Mouse (Mus musculus): Measurements from ENCODE around the gene Brd2.

The Brd2 gene

DNA sequence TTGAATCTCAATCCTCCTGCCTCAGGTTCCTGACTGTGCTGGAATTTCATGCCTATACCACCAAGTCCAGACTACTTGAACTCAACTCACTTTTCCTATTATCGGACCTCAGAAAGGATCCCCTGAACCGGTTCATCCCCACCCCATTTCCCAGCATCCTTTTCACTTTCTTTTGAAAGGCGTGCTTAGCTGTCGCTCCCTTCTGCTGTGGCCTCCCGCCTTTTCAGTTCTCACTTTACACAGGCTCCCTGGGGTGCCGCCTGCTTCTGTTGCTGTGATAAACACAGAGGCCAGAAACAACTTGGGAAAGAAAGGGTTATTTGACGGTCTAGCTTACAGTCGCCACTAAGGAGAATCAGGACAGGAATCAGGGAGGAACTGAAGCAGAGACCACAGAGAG, 39.3 kb downstream of the Brd2 start:
- DNase-seq (ENCODE audit: low spot score) = no peak

DNA sequence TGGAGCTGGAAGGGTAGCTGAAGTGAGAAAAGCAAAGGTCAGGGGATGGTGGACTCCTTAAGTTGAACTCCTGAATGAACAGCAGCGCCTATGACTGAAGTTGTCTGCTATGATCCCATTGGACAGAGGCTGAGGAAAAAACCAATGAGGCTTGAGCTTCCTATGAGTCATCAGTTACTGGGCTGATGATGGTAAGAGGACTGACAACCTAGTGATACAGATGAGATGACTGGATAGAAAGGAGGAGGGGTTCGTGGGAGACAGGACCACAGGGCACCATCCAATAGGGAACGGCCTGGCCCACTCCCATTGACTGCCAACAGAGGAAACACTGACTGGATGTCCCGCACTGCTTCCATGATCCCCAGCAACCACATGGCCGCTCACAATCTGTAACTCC, 42.8 kb downstream of the Brd2 start:
- no peak for DNase-seq (ENCODE audit: low spot score)

DNA sequence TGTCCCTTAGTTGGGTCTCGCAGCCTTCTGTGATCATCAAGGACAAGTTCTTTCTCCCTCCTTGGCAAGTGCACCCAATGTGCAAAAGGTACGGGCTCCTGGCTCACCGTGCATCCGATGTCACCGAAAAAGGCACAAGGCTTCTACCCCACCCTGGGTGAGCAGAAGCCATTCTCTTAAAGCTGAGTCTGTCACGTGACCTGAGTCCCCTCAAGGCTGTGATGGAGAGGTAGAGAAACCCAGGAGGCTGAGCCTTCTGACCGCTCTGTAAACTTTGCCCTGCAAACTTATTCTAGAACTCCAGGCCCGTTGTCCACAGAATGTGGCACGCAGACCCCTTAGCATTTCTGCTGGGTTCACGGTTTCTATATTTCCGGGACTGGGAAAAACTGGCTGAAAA, 43.4 kb downstream of the Brd2 start:
- DNase-seq (ENCODE audit: low spot score) = no peak

DNA sequence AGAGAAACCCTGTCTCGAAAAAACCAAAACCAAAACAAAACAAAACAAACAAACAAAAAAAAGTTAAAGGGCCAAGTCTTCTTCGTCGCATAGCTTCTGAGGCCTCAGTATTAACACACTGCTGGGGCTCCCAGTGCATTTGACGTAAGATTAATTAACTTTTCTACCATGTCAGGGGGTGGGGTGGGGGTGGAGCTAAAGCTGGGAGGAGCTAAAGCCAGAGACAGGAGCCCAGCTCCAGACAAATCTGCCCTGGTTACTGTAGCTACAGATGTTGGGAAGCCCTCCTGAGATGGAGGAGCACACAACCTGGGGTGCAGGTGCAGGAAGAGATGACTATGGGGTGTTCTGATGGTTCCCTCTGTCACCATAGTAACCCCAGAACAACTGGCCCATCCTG, 44.3 kb downstream of the Brd2 start:
- no peak for DNase-seq (ENCODE audit: low spot score)

DNA sequence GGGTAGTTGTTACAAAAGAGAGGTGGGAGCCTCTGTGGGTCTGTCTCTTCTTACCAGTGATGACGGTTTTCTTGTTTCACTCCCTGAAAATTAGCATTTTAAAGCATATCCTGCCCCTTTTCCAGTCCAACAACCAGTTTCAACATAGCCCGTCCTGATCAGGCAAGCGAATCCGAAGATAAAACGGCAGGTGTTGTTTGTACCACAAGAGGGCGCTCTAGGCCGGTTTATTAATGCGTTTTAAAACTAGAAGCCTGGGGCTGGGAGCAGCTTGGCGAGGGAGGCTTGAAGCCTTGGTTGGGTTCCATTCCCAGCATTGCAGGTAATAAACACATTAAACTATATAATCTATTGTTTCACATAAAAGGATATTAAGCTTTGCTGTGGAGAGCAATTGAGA, 44.9 kb downstream of the Brd2 start:
- DNase-seq (ENCODE audit: low spot score) = no peak

DNA sequence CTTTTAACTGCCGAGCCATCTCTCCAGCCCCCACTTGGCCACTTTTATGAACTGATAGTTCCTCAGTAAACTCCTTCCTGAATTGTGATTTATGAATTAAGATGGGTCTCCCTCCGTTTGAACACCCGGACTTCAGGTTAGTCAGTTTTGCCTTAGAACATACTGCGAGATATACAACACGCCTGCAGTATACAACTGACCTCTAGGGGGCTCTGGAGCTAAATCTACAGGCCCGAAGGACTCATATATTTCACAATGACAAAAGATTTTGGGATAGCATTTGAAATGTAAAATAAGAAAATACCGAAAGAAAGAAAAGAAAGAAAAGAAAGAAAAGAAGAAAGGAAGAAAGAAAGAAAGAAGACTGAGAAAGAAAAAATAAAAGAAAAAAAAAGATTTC, 47.2 kb downstream of the Brd2 start:
- DNase-seq (ENCODE audit: low spot score) = no peak

DNA sequence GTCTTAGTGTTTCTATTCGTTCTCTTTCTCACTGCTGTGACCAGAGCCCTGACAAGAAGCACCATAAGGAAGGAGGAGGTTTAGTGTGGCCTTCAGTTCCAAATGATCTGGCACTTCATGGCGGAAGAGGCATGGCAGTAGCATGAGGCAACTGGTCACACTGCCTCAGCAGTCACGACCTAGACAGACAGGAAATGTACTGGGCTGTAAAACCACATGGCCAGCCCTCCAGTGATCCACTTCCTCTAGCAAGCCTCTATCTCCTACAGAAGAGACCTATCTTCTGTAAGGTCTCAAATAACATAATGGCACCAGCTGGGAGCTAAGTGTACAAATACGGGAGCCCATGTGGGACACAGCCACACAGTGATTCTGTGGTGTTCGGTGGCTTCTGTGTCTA, 50.3 kb downstream of the Brd2 start:
- no peak for DNase-seq (ENCODE audit: low spot score)

DNA sequence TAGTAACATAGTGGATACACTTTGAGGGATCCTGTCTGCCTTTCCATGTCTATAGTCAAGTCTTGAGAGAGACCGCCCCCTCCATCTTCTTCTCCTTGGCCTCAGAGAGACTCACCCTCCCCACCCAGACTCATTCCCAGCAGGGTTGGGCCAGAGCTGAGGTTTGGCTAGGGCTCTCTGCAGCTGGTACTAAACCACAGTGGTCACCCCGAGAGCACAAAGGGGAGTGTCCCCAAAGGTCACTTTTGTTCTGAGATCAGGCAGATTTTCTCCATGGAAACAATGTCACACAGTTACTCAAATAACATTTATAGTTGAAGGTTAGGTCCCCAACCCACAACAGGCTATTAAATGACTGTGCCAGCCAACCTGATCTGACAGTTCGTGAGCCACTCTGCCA, 53.6 kb downstream of the Brd2 start:
- DNase-seq (ENCODE audit: low spot score) = no peak

Data from urinary bladder, postnatal 10 days (tissue).